In genomic region chr12:17048979-17049612, GRCm38 (mm10) we compare ENCODE assay signal across 13 mouse cellular contexts. TPM values are rescaled to one million over a fixed set of nuclear protein-coding genes. Genes with fewer than 3 reads are reported as not detected.
DNase-seq lines count a peak whose midpoint lies in the region; ATAC-seq and TF ChIP-seq lines count a peak whose summit lies in the region.
"Had no signal": no experiment of that assay in that cellular context is flagged by ENCODE, and none has a peak within 500 bp of the region (broad histone marks: within the 10 kb centered on the region; RNA-seq: fewer than 3 reads in every experiment).

No protein-coding gene starts in this region.

- no peak for TF ChIP-seq CTCF in brain, embryonic 14.5 days (IDR thresholded peaks at IDR 0.05; ENCODE audit: borderline replicate concordance, extremely low read depth, insufficient read depth, insufficient read length)

- WGBS in forebrain, embryonic 12.5 days, result 70% methylated on average over 7 of the region's 7 CpGs
- 88% methylated on average over 7 of the region's 7 CpGs for WGBS in forebrain, embryonic 10.5 days
- WGBS in hindbrain, embryonic 12.5 days, result 46% methylated on average over 7 of the region's 7 CpGs

- DNase-seq in forebrain, embryonic 10.5 days (ENCODE audit: extremely low spot score, low spot score), result no peak
- DNase-seq in brain, embryonic 14.5 days (ENCODE audit: low read depth), result peak; percentile 79
- peak; percentile 13 for DNase-seq in lung, postnatal 36 days
- DNase-seq in kidney, postnatal 4 days, result no peak
- DNase-seq in adrenal gland, postnatal 14 days, result no peak
- DNase-seq in heart, postnatal 14 days, result no peak
- DNase-seq: gastrocnemius, postnatal 14 days; right cerebral cortex, postnatal 25 days; thymus, postnatal 36 days had no signal

- peaks cover 6% of the 10 kb centered on the region for H3K4me1 ChIP-seq in forebrain, embryonic 12.5 days
- H3K4me1 ChIP-seq in forebrain, embryonic 10.5 days, result peaks cover 4% of the 10 kb centered on the region; the same call in 1 of the 2 replicates
- H3K4me1 ChIP-seq in hindbrain, embryonic 12.5 days, result peaks cover 7% of the 10 kb centered on the region
- H3K4me1 ChIP-seq: lung, embryonic 15.5 days had no signal

- no peak overlapping the region for H3K4me2 ChIP-seq in forebrain, embryonic 12.5 days
- no peak overlapping the region for H3K4me2 ChIP-seq in hindbrain, embryonic 12.5 days (replicated peaks)
- H3K4me2 ChIP-seq: lung, embryonic 15.5 days had no signal

- peak; percentile 65 for ATAC-seq in forebrain, embryonic 12.5 days (ENCODE audit: low FRiP score)
- peak; percentile 89 for ATAC-seq in hindbrain, embryonic 12.5 days (ENCODE audit: low FRiP score)

- no peaks in the 10 kb centered on the region for H3K36me3 ChIP-seq in forebrain, embryonic 12.5 days (replicated peaks)
- H3K36me3 ChIP-seq in forebrain, embryonic 10.5 days (replicated peaks), result no peaks in the 10 kb centered on the region
- no peaks in the 10 kb centered on the region for H3K36me3 ChIP-seq in hindbrain, embryonic 12.5 days
- H3K36me3 ChIP-seq: lung, embryonic 15.5 days had no signal

- H3K9me3 ChIP-seq in forebrain, embryonic 12.5 days, result no peaks in the 10 kb centered on the region
- H3K9me3 ChIP-seq in forebrain, embryonic 10.5 days, result no peaks in the 10 kb centered on the region
- no peaks in the 10 kb centered on the region for H3K9me3 ChIP-seq in hindbrain, embryonic 12.5 days (replicated peaks)
- H3K9me3 ChIP-seq: lung, embryonic 15.5 days had no signal

- no peak overlapping the region for H3K4me3 ChIP-seq in forebrain, embryonic 12.5 days (replicated peaks)
- no peak overlapping the region for H3K4me3 ChIP-seq in forebrain, embryonic 10.5 days
- no peak overlapping the region for H3K4me3 ChIP-seq in hindbrain, embryonic 12.5 days
- H3K4me3 ChIP-seq: lung, embryonic 15.5 days had no signal

- no peak for TF ChIP-seq POLR2A in brain, embryonic 14.5 days (IDR thresholded peaks at IDR 0.05; ENCODE audit: borderline replicate concordance, extremely low read depth, insufficient read depth, insufficient read length, poor library complexity, severe bottlenecking)

- intact Hi-C loops in heart, postnatal 14 days (cut with DNase I), result no loop called here

- H3K27ac ChIP-seq in forebrain, embryonic 12.5 days, result no peak overlapping the region
- no peak overlapping the region for H3K27ac ChIP-seq in forebrain, embryonic 10.5 days
- H3K27ac ChIP-seq in hindbrain, embryonic 12.5 days, result no peak overlapping the region
- H3K27ac ChIP-seq: lung, embryonic 15.5 days had no signal

- no peaks in the 10 kb centered on the region for H3K27me3 ChIP-seq in forebrain, embryonic 12.5 days
- no peaks in the 10 kb centered on the region for H3K27me3 ChIP-seq in forebrain, embryonic 10.5 days (ENCODE audit: poor library complexity, severe bottlenecking)
- H3K27me3 ChIP-seq in hindbrain, embryonic 12.5 days, result peaks cover 14% of the 10 kb centered on the region; the same call in 1 of the 2 replicates
- H3K27me3 ChIP-seq: lung, embryonic 15.5 days had no signal

- no peak overlapping the region for H3K9ac ChIP-seq in forebrain, embryonic 12.5 days
- H3K9ac ChIP-seq in hindbrain, embryonic 12.5 days, result no peak overlapping the region
- H3K9ac ChIP-seq: lung, embryonic 15.5 days had no signal

RNA-seq across cellular contexts. Expression of gene 2410004P03Rik, which starts 37.6 kb away (rescaled TPM):
- 0.85 and 1.5 TPM in 2 replicates for polyA plus RNA-seq in forebrain, embryonic 12.5 days (2016; fragmentation: Nextera tagmentation; extraction: Ambion mirVana)
- polyA plus RNA-seq in forebrain, embryonic 10.5 days (2016; fragmentation: Nextera tagmentation; extraction: Ambion mirVana), result 0.60 and 1.1 TPM in 2 replicates
- 1.8 and 2.8 TPM in 2 replicates for polyA plus RNA-seq in brain, embryonic 14.5 days (2012; rRNA removed)
- 3.5 TPM in 2 replicates for polyA plus RNA-seq in hindbrain, embryonic 12.5 days (2016; fragmentation: Nextera tagmentation; extraction: Ambion mirVana)
- not detected in 2 replicates for total RNA-seq in adrenal gland, postnatal 14 days (2021)
- under 1 TPM in 1 of 2 experiments, not detected in 1; 0.50 TPM for total RNA-seq in heart, postnatal 14 days (2021)
- total RNA-seq: gastrocnemius, postnatal 14 days had no signal
- polyA plus RNA-seq: heart, embryonic 14.5 days had no signal

RNA-seq across cellular contexts. Expression of gene Pqlc3, which starts 48.9 kb away (rescaled TPM):
- polyA plus RNA-seq in forebrain, embryonic 12.5 days (2016; fragmentation: Nextera tagmentation; extraction: Ambion mirVana), result 3.3 TPM in 2 replicates
- polyA plus RNA-seq in forebrain, embryonic 10.5 days (2016; fragmentation: Nextera tagmentation; extraction: Ambion mirVana), result 2.9 and 3.5 TPM in 2 replicates
- polyA plus RNA-seq in brain, embryonic 14.5 days (2012; rRNA removed), result 1.1 and 1.2 TPM in 2 replicates
- 3.3 and 3.6 TPM in 2 replicates for polyA plus RNA-seq in hindbrain, embryonic 12.5 days (2016; fragmentation: Nextera tagmentation; extraction: Ambion mirVana)
- 5.4 and 5.6 TPM in 2 replicates for total RNA-seq in adrenal gland, postnatal 14 days (2021)
- total RNA-seq in heart, postnatal 14 days (2021), result 1 to 10 TPM; 2.9 to 3.3 TPM

Comparison
In these comparisons a context has a peak if more than half of its experiments do, and no peak if none do; other contexts are left out.
1. DNase-seq: peak in brain, embryonic 14.5 days (single experiment) and lung, postnatal 36 days (single experiment); none in forebrain, embryonic 10.5 days (single experiment), kidney, postnatal 4 days (0 of 2), adrenal gland, postnatal 14 days (single experiment) and heart, postnatal 14 days (0 of 2).